Mouse (Mus musculus) mouse embryonic stem cell (cell line): Measurements from ENCODE around the gene Dab1.

Experiments
- in situ Hi-C, 2 experiments: fragments of 300-500 bp; cut with MboI; formaldehyde crosslinking; loops; 1 replicate in 1 of 2; 3 replicates in 1 of 2; pipeline ENCODE4 v1.14.3; 2019 to 2020; ENCODE audit warnings: low sequenced_read_pairs in 2 of 2, low pct_unique_long_range_greater_than_20kb in 1 of 2, mixed read lengths in 1 of 2; ENCODE audit not compliant: unreplicated experiment in 1 of 2

Dab1 gene

GRCm38 (mm10) chr4:103619321-103619945, at the start of gene Dab1:
Gene Dab1 (plus strand): TSS chr4:103619359.
- in situ Hi-C loops: no loop called here

- in situ Hi-C loops: no loop called here
Observed at GRCm38 (mm10) chr4:103571721-103572352, 47.3 kb upstream of the Dab1 start.

GRCm38 (mm10) chr4:103575556-103575955, 43.6 kb upstream of the Dab1 start:
- in situ Hi-C loops: no loop called here

GRCm38 (mm10) chr4:103576305-103576704, 42.9 kb upstream of the Dab1 start:
- in situ Hi-C loops: no loop called here

GRCm38 (mm10) chr4:103577111-103577815, 41.9 kb upstream of the Dab1 start:
- in situ Hi-C loops: no loop called here

GRCm38 (mm10) chr4:103577821-103578220, 41.3 kb upstream of the Dab1 start:
- in situ Hi-C loops: no loop called here

GRCm38 (mm10) chr4:103580021-103580420, 39.1 kb upstream of the Dab1 start:
- in situ Hi-C loops: no loop called here

GRCm38 (mm10) chr4:103615011-103615410, 4.1 kb upstream of the Dab1 start:
- in situ Hi-C loops: no loop called here

- in situ Hi-C loops: no loop called here
Observed at GRCm38 (mm10) chr4:103619946-103620371, 800 bp downstream of the Dab1 start.

GRCm38 (mm10) chr4:103620590-103621155, 1.5 kb downstream of the Dab1 start:
- in situ Hi-C loops: no loop called here

GRCm38 (mm10) chr4:103621586-103621985, 2.4 kb downstream of the Dab1 start:
- in situ Hi-C loops: no loop called here

- in situ Hi-C loops: no loop called here
Observed at GRCm38 (mm10) chr4:103630177-103630576, 11.0 kb downstream of the Dab1 start.

GRCm38 (mm10) chr4:103636168-103636776, 17.1 kb downstream of the Dab1 start:
- in situ Hi-C loops: no loop called here

- in situ Hi-C loops: no loop called here
Observed at GRCm38 (mm10) chr4:103648209-103648896, 29.2 kb downstream of the Dab1 start.

- in situ Hi-C loops: no loop called here
Observed at GRCm38 (mm10) chr4:103655740-103656139, 36.6 kb downstream of the Dab1 start.

- in situ Hi-C loops: no loop called here
Observed at GRCm38 (mm10) chr4:103661386-103661785, 42.2 kb downstream of the Dab1 start.

GRCm38 (mm10) chr4:103667438-103667837, 48.3 kb downstream of the Dab1 start:
- in situ Hi-C loops: no loop called here

- in situ Hi-C loops: no loop called here
Observed at GRCm38 (mm10) chr4:103677195-103677594, 58.0 kb downstream of the Dab1 start.
